Comparison of ENCODE assay signal across 7 mouse cellular contexts in genomic region chr1:93343504-93344047, GRCm38 (mm10). TPM values are rescaled to one million over a fixed set of nuclear protein-coding genes. Genes with fewer than 3 reads are reported as not detected.
DNase-seq lines count a peak whose midpoint lies in the region; ATAC-seq lines count a peak whose summit lies in the region.

No protein-coding gene starts in this region.

- peak; percentile 94 to 98 for DNase-seq in adrenal gland, adult (ENCODE audit: inconsistent age in 2 of 2, low spot score in 1 of 2)
- peak; percentile 97 for DNase-seq in embryo, embryonic 10 days (ENCODE audit: low spot score)
- DNase-seq in gastrocnemius, postnatal 10 days: peak; percentile 91
- peak; percentile 97 for DNase-seq in induced T-regulatory cell, adult 2 months (ENCODE audit: low read depth)
- DNase-seq in left cerebral cortex, postnatal 10 days (ENCODE audit: extremely low spot score in 1 of 2, low spot score in 2 of 2): peak; percentile 95 to 96
- peak; percentile 91 for DNase-seq in right cerebral cortex, postnatal 4 days

- peak; percentile 93 for ATAC-seq in megakaryocyte-erythroid progenitor cell, adult 5-6 weeks (replicated peaks; ENCODE audit: low FRiP score, low TSS enrichment, poor library complexity, severe bottlenecking)

- intact Hi-C loops in left cerebral cortex, postnatal 10 days (cut with DNase I): loop anchor here (10.0 kb wide), 1 partner anchor 169 kb away; no protein-coding TSS in a partner anchor

RNA-seq across cellular contexts. Expression of gene Pask, which starts 0.3 kb away (rescaled TPM):
- total RNA-seq in gastrocnemius, postnatal 10 days (2021): 1 to 10 TPM; 2.1 to 3.0 TPM
- total RNA-seq in left cerebral cortex, postnatal 10 days (2021): 1 to 10 TPM; 6.3 to 7.9 TPM
- total RNA-seq in megakaryocyte-erythroid progenitor cell, adult 5-6 weeks (2014; fragmentation: Nextera tagmentation): 19.3 and 25.5 TPM in 2 replicates
- 12.5 and 24.5 TPM in 2 replicates for total RNA-seq in megakaryocyte-erythroid progenitor cell, adult 5-6 weeks (2017)

RNA-seq across cellular contexts. Expression of gene Ppp1r7, which starts 0.9 kb away (rescaled TPM):
- 10 to 100 TPM; 17.6 to 23.7 TPM for total RNA-seq in gastrocnemius, postnatal 10 days (2021)
- total RNA-seq in left cerebral cortex, postnatal 10 days (2021): 10 to 100 TPM; 89.0 to 98.1 TPM
- total RNA-seq in megakaryocyte-erythroid progenitor cell, adult 5-6 weeks (2014; fragmentation: Nextera tagmentation): 30.1 and 33.7 TPM in 2 replicates
- 34.3 and 50.2 TPM in 2 replicates for total RNA-seq in megakaryocyte-erythroid progenitor cell, adult 5-6 weeks (2017)

RNA-seq across cellular contexts. Expression of gene Ano7, which starts 30.2 kb away (rescaled TPM):
- total RNA-seq in gastrocnemius, postnatal 10 days (2021): not detected
- under 1 TPM; 0.16 to 0.49 TPM for total RNA-seq in left cerebral cortex, postnatal 10 days (2021)
- 0.37 TPM in 1 of 2 replicates, not detected in the other for total RNA-seq in megakaryocyte-erythroid progenitor cell, adult 5-6 weeks (2014; fragmentation: Nextera tagmentation)
- 1.3 TPM in 1 of 2 replicates, not detected in the other for total RNA-seq in megakaryocyte-erythroid progenitor cell, adult 5-6 weeks (2017)

RNA-seq across cellular contexts. Expression of gene Mterf4, which starts 37.9 kb away (rescaled TPM):
- 10 to 100 TPM in 1 of 2 experiments, 1 to 10 TPM in 1; 9.9 to 10.2 TPM for total RNA-seq in gastrocnemius, postnatal 10 days (2021)
- total RNA-seq in left cerebral cortex, postnatal 10 days (2021): 10 to 100 TPM; 18.9 to 20.0 TPM
- 16.7 and 20.3 TPM in 2 replicates for total RNA-seq in megakaryocyte-erythroid progenitor cell, adult 5-6 weeks (2014; fragmentation: Nextera tagmentation)
- total RNA-seq in megakaryocyte-erythroid progenitor cell, adult 5-6 weeks (2017): 23.6 and 29.4 TPM in 2 replicates

Comparison
In these comparisons a context has a peak if more than half of its experiments do, and no peak if none do; other contexts are left out.
1. Peak in every context shown above with its lines: DNase-seq and ATAC-seq.